Mouse (Mus musculus): Measurements from ENCODE around the gene Extl1.
A peak's percentile ranks its signal among the peaks of the same experiment; 100 is the strongest.

The Extl1 gene

GRCm38 (mm10) chr4:134391636-134392035, 8.0 kb upstream of the Extl1 start:
- DNase-seq (ENCODE audit: low read depth, low spot score) = no peak

- peak; percentile 82 for DNase-seq (ENCODE audit: low read depth, low spot score)
Observed at GRCm38 (mm10) chr4:134388397-134388796, 4.7 kb upstream of the Extl1 start.

- DNase-seq (ENCODE audit: low read depth, low spot score) = no peak
Observed at GRCm38 (mm10) chr4:134387268-134387667, 3.6 kb upstream of the Extl1 start.

- no peak for DNase-seq (ENCODE audit: low read depth, low spot score)
Observed at GRCm38 (mm10) chr4:134379510-134379909, 4.1 kb downstream of the Extl1 start.

- DNase-seq (ENCODE audit: low read depth, low spot score) = no peak
Observed at GRCm38 (mm10) chr4:134378089-134378615, 5.5 kb downstream of the Extl1 start.

- DNase-seq (ENCODE audit: low read depth, low spot score) = no peak
Observed at GRCm38 (mm10) chr4:134374306-134374705, 9.3 kb downstream of the Extl1 start.

- DNase-seq (ENCODE audit: low read depth, low spot score) = no peak
Observed at GRCm38 (mm10) chr4:134373295-134373694, 10.4 kb downstream of the Extl1 start.

- peak; percentile 60 for DNase-seq (ENCODE audit: low read depth, low spot score)
Observed at GRCm38 (mm10) chr4:134372294-134372747, 11.3 kb downstream of the Extl1 start.

GRCm38 (mm10) chr4:134371316-134371855, 12.3 kb downstream of the Extl1 start:
- no peak for DNase-seq (ENCODE audit: low read depth, low spot score)

- DNase-seq (ENCODE audit: low read depth, low spot score) = no peak
Observed at GRCm38 (mm10) chr4:134370649-134371221, 12.9 kb downstream of the Extl1 start.

GRCm38 (mm10) chr4:134365280-134365679, 18.4 kb downstream of the Extl1 start:
- no peak for DNase-seq (ENCODE audit: low read depth, low spot score)

GRCm38 (mm10) chr4:134362586-134362985, 21.1 kb downstream of the Extl1 start:
- no peak for DNase-seq (ENCODE audit: low read depth, low spot score)

- DNase-seq (ENCODE audit: low read depth, low spot score) = no peak
Observed at GRCm38 (mm10) chr4:134362124-134362523, 21.5 kb downstream of the Extl1 start.

GRCm38 (mm10) chr4:134361215-134361614, 22.4 kb downstream of the Extl1 start:
- peak; percentile 50 for DNase-seq (ENCODE audit: low read depth, low spot score)

GRCm38 (mm10) chr4:134359649-134360048, 24.0 kb downstream of the Extl1 start:
- no peak for DNase-seq (ENCODE audit: low read depth, low spot score)

- no peak for DNase-seq (ENCODE audit: low read depth, low spot score)
Observed at GRCm38 (mm10) chr4:134357461-134357771, 26.2 kb downstream of the Extl1 start.

- peak; percentile 48 for DNase-seq (ENCODE audit: low read depth, low spot score)
Observed at GRCm38 (mm10) chr4:134356591-134357460, 26.8 kb downstream of the Extl1 start.

- DNase-seq (ENCODE audit: low read depth, low spot score) = no peak
Observed at GRCm38 (mm10) chr4:134355841-134356452, 27.7 kb downstream of the Extl1 start.

GRCm38 (mm10) chr4:134353527-134354409, 29.9 kb downstream of the Extl1 start:
- no peak for DNase-seq (ENCODE audit: low read depth, low spot score)

GRCm38 (mm10) chr4:134352929-134353328, 30.7 kb downstream of the Extl1 start:
- DNase-seq (ENCODE audit: low read depth, low spot score) = no peak

GRCm38 (mm10) chr4:134352261-134352707, 31.4 kb downstream of the Extl1 start:
- no peak for DNase-seq (ENCODE audit: low read depth, low spot score)

All from forelimb bud, embryonic 11.5 days (tissue).